Mouse (Mus musculus) CH12.LX (cell line): Measurements from ENCODE around the gene Bcor. TPM values are rescaled to one million over a fixed set of nuclear protein-coding genes. Genes with fewer than 3 reads are reported as not detected.
A peak's percentile ranks its signal among the peaks of the same experiment; 100 is the strongest.

Experiments
- DNase-seq: peaks from one replicate; pipeline ENCODE4 v3.0.0-alpha.2; 2013; ENCODE audit errors: extremely low read depth
- H3K27ac ChIP-seq: 2 replicates; pipeline ENCODE4 v1.5.1; 2012; ENCODE audit warnings: low read depth, mild to moderate bottlenecking, control low read depth, moderate library complexity; ENCODE audit not compliant: insufficient read depth
- H3K27me3 ChIP-seq: replicated peaks from 2 replicates; pipeline ENCODE3; 2012; ENCODE audit warnings: inconsistent platforms
- H3K36me3 ChIP-seq, 2 experiments: replicated peaks in 1 of 2; 2 replicates each; pipeline versions ENCODE3 to v1.6.1; 2012; ENCODE audit warnings: inconsistent platforms in 1 of 2, low read length in 1 of 2, mild to moderate bottlenecking in 1 of 2, mixed read lengths in 1 of 2, moderate library complexity in 1 of 2; ENCODE audit not compliant: control insufficient read depth in 1 of 2, insufficient read depth in 1 of 2
- H3K4me1 ChIP-seq, 2 experiments: 2 replicates each; pipeline ENCODE4 v1.6.1; 2012; ENCODE audit warnings: inconsistent platforms in 1 of 2, moderate library complexity in 1 of 2; ENCODE audit not compliant: insufficient read depth in 2 of 2, control insufficient read depth in 1 of 2
- H3K4me2 ChIP-seq: 2 replicates; pipeline ENCODE4 v1.6.1; 2012; ENCODE audit warnings: low read depth, mild to moderate bottlenecking, control low read depth; ENCODE audit not compliant: poor library complexity, insufficient read depth, severe bottlenecking
- H3K4me3 ChIP-seq, 3 experiments: fragments of 150-350 bp in 1 of 3; sonication (generic) in 1 of 3; replicated peaks in 1 of 3; 2 replicates each; pipeline versions ENCODE3 to v1.5.1; 2011 to 2012; ENCODE audit warnings: low read depth in 2 of 3, low read length in 2 of 3, mild to moderate bottlenecking in 2 of 3, moderate library complexity in 2 of 3, control low read depth in 1 of 3, improper control_type of control experiment in 1 of 3, inconsistent platforms in 1 of 3, mixed read lengths in 1 of 3; ENCODE audit not compliant: poor library complexity in 1 of 3
- H3K79me2 ChIP-seq: replicated peaks from 2 replicates; pipeline ENCODE4 v1.6.1; 2012; ENCODE audit warnings: mild to moderate bottlenecking, moderate library complexity; ENCODE audit not compliant: control insufficient read depth, poor library complexity, insufficient read depth, severe bottlenecking; ENCODE audit errors: extremely low read depth
- H3K9ac ChIP-seq: 2 replicates; pipeline ENCODE4 v1.6.1; 2012; ENCODE audit warnings: low read depth, mild to moderate bottlenecking, control low read depth, moderate library complexity; ENCODE audit not compliant: insufficient read depth
- H3K9me3 ChIP-seq: replicated peaks from 2 replicates; pipeline ENCODE3; 2012; ENCODE audit warnings: low read length, inconsistent platforms, mixed read lengths
- BHLHE40 ChIP-seq: IDR thresholded peaks from 2 replicates; pipeline ENCODE4 v1.6.1; 2011; ENCODE audit warnings: mild to moderate bottlenecking, low read depth, low read length, improper control_type of control experiment
- CHD1 ChIP-seq: IDR thresholded peaks from 2 replicates; pipeline ENCODE4 v1.6.1; 2012; ENCODE audit warnings: low read depth, low read length, improper control_type of control experiment, inconsistent platforms
- CHD2 ChIP-seq: IDR thresholded peaks from 2 replicates; pipeline ENCODE4 v1.6.1; 2011; ENCODE audit warnings: low read length, improper control_type of control experiment
- CTCF ChIP-seq, 2 experiments: IDR thresholded peaks in 1 of 2; conservative IDR thresholded peaks in 1 of 2; 2 replicates each; pipeline ENCODE4 v1.5.1; 2011 to 2012; ENCODE audit warnings: low read depth in 2 of 2, low read length in 2 of 2, improper control_type of control experiment in 1 of 2, inconsistent platforms in 1 of 2, mild to moderate bottlenecking in 1 of 2, moderate library complexity in 1 of 2
- E2F4 ChIP-seq: IDR thresholded peaks from 2 replicates; pipeline ENCODE4 v1.6.1; 2011; ENCODE audit warnings: low read depth, low read length, improper control_type of control experiment; ENCODE audit not compliant: insufficient replicate concordance
- ELF1 ChIP-seq: IDR thresholded peaks from 2 replicates; pipeline ENCODE4 v1.6.1; 2014; ENCODE audit warnings: low read depth, mild to moderate bottlenecking, inconsistent platforms, low read length, improper control_type of control experiment
- EP300 ChIP-seq: IDR thresholded peaks from 2 replicates; pipeline ENCODE4 v1.6.1; 2011; ENCODE audit warnings: low read length, improper control_type of control experiment
- ETS1 ChIP-seq: conservative IDR thresholded peaks from 2 replicates; pipeline ENCODE4 v1.6.1; 2012; ENCODE audit warnings: low read depth, mild to moderate bottlenecking, inconsistent platforms, low read length, improper control_type of control experiment, moderate library complexity
- IRF4 ChIP-seq: IDR thresholded peaks from 2 replicates; pipeline ENCODE4 v1.6.1; 2014; ENCODE audit warnings: low read depth, mild to moderate bottlenecking, inconsistent platforms, low read length, improper control_type of control experiment
- JUN ChIP-seq: IDR thresholded peaks from 2 replicates; pipeline ENCODE4 v1.6.1; 2011; ENCODE audit warnings: low read depth, mild to moderate bottlenecking, low read length, improper control_type of control experiment, moderate library complexity; ENCODE audit not compliant: insufficient read depth
- JUND ChIP-seq: conservative IDR thresholded peaks from 2 replicates; pipeline ENCODE4 v1.6.1; 2011; ENCODE audit warnings: low read depth, low read length, improper control_type of control experiment
- MAX ChIP-seq: IDR thresholded peaks from 2 replicates; pipeline ENCODE4 v1.6.1; 2011; ENCODE audit warnings: low read length, improper control_type of control experiment
- MAZ ChIP-seq: IDR thresholded peaks from 2 replicates; pipeline ENCODE4 v1.6.1; 2012; ENCODE audit warnings: low read depth, mild to moderate bottlenecking, inconsistent platforms, low read length, improper control_type of control experiment, moderate library complexity
- MEF2A ChIP-seq: IDR thresholded peaks from 2 replicates; pipeline ENCODE4 v1.6.1; 2014; ENCODE audit warnings: low read depth, mild to moderate bottlenecking, inconsistent platforms, low read length, improper control_type of control experiment, borderline replicate concordance
- MYC ChIP-seq: IDR thresholded peaks from 2 replicates; pipeline ENCODE4 v1.6.1; 2011; ENCODE audit warnings: low read depth, mild to moderate bottlenecking, improper control_type of control experiment, low read length
- PAX5 ChIP-seq: IDR thresholded peaks from 2 replicates; pipeline ENCODE4 v1.6.1; 2012; ENCODE audit warnings: low read length, inconsistent platforms, mixed read lengths
- POLR2A ChIP-seq: IDR thresholded peaks from 2 replicates; pipeline ENCODE4 v1.6.1; 2011; ENCODE audit warnings: low read depth, mild to moderate bottlenecking, improper control_type of control experiment, low read length
- POLR2AphosphoS2 ChIP-seq: IDR thresholded peaks from 2 replicates; pipeline ENCODE4 v1.6.1; 2011; ENCODE audit warnings: low read depth, low read length, improper control_type of control experiment
- RAD21 ChIP-seq: IDR thresholded peaks from 2 replicates; pipeline ENCODE4 v1.6.1; 2011; ENCODE audit warnings: low read depth, mild to moderate bottlenecking, low read length, improper control_type of control experiment, moderate library complexity
- RCOR1 ChIP-seq: conservative IDR thresholded peaks from 2 replicates; pipeline ENCODE4 v1.6.1; 2012; ENCODE audit warnings: low read depth, mild to moderate bottlenecking, inconsistent platforms, low read length, improper control_type of control experiment
- SIN3A ChIP-seq: IDR thresholded peaks from 2 replicates; pipeline ENCODE4 v1.6.1; 2012; ENCODE audit warnings: low read length, improper control_type of control experiment, inconsistent platforms
- SMC3 ChIP-seq: IDR thresholded peaks from 2 replicates; pipeline ENCODE4 v1.6.1; 2011; ENCODE audit warnings: low read depth, low read length, improper control_type of control experiment
- TBP ChIP-seq: conservative IDR thresholded peaks from 2 replicates; pipeline ENCODE4 v1.6.1; 2011; ENCODE audit warnings: low read depth, low read length, improper control_type of control experiment
- TCF12 ChIP-seq: IDR thresholded peaks from 2 replicates; pipeline ENCODE4 v1.6.1; 2014; ENCODE audit warnings: low read depth, mild to moderate bottlenecking, inconsistent platforms, low read length, improper control_type of control experiment
- USF2 ChIP-seq: conservative IDR thresholded peaks from 2 replicates; pipeline ENCODE4 v1.6.1; 2011; ENCODE audit warnings: low read depth, low read length, improper control_type of control experiment
- ZC3H11A ChIP-seq: IDR thresholded peaks from 2 replicates; pipeline ENCODE4 v1.6.1; 2012; ENCODE audit warnings: low read depth, mild to moderate bottlenecking, inconsistent platforms, low read length, improper control_type of control experiment
- ZKSCAN1 ChIP-seq: IDR thresholded peaks from 2 replicates; pipeline ENCODE4 v1.6.1; 2012; ENCODE audit warnings: low read depth, inconsistent platforms, low read length, improper control_type of control experiment, borderline replicate concordance
- ZMIZ1 ChIP-seq: IDR thresholded peaks from 2 replicates; pipeline ENCODE4 v1.6.1; 2012; ENCODE audit warnings: low read depth, mild to moderate bottlenecking, inconsistent platforms, low read length, improper control_type of control experiment
- ZNF384 ChIP-seq: IDR thresholded peaks from 2 replicates; pipeline ENCODE4 v1.6.1; 2012; ENCODE audit warnings: low read depth, low read length, improper control_type of control experiment, inconsistent platforms
- dilution Hi-C: fragments of 300-500 bp; cut with MboI; formaldehyde crosslinking; loops from 2 replicates; pipeline ENCODE4 v1.14.3; 2020; ENCODE audit warnings: low sequenced_read_pairs; ENCODE audit not compliant: extremely low pct_unique_long_range_greater_than_20kb, extremely low pct_ligation_motif_present
- in situ Hi-C: fragments of 300-500 bp; cut with MboI; formaldehyde crosslinking; loops from 3 replicates; pipeline ENCODE4 v1.14.3; 2019; ENCODE audit warnings: low sequenced_read_pairs, low pct_ligation_motif_present, low pct_unique_long_range_greater_than_20kb, mixed read lengths
- polyA plus RNA-seq: library from polyadenylated mRNA; unstranded; fragments of >175 nt; gene quantifications from 2 replicates; pipeline ENCODE4 v1.2.1, GENCODE M21; 2012; ENCODE audit warnings: low read depth; ENCODE audit not compliant: insufficient read length
- total RNA-seq, 2 experiments: library from RNA; depleted of rRNA; stranded (reverse); fragments of 300-350 nt in 1 of 2; fragments of >200 nt in 1 of 2; gene quantifications; 2 replicates each; pipeline ENCODE4 v1.2.3; 2012 to 2014

Gene Bcor
- total and polyA plus RNA-seq, 3 experiments, result 14.3 to 41.1 (median 33.8) TPM

GRCm38 (mm10) chrX:12133836-12134431 lies 26.2 kb downstream of the Bcor start:
- no peaks in the 10 kb centered on the region for H3K9me3 ChIP-seq
- H3K79me2 ChIP-seq, result no peaks in the 10 kb centered on the region
- in situ Hi-C loops (loop anchor here (10.0 kb wide), 1 partner anchor 119 kb away; no protein-coding TSS in a partner anchor), dilution Hi-C loops (no loop called here)
- H3K4me3 ChIP-seq, result peak overlapping the region; percentile 37 to 54 (median 44)
- peak overlapping the region; percentile 70 for H3K9ac ChIP-seq
- H3K4me2 ChIP-seq, result peak overlapping the region; percentile 55
- H3K4me1 ChIP-seq, result peaks cover 17 to 47% of the 10 kb centered on the region in 2 experiments
- TF ChIP-seq SIN3A, result no peak
- no peak for TF ChIP-seq MYC
- no peak for TF ChIP-seq CHD2
- TF ChIP-seq MAZ, result no peak
- TF ChIP-seq EP300, result no peak
- TF ChIP-seq RAD21, result no peak
- no peak for TF ChIP-seq CHD1
- TF ChIP-seq CTCF (conservative IDR thresholded peaks at IDR 0.05 in 1 of 2, IDR thresholded peaks at IDR 0.05 in 1 of 2; ENCODE audit: low read depth in 2 of 2, low read length in 2 of 2), result no peak
- no peak for TF ChIP-seq POLR2A
- TF ChIP-seq TCF12, result no peak
- TF ChIP-seq ZKSCAN1, result no peak
- TF ChIP-seq JUN, result no peak
- no peak for DNase-seq
- H3K36me3 ChIP-seq, result no peaks in the 10 kb centered on the region
- no peaks in the 10 kb centered on the region for H3K27me3 ChIP-seq
- peak overlapping the region; percentile 98 for H3K27ac ChIP-seq

- peak overlapping the region; percentile 98 for H3K27ac ChIP-seq
- no peaks in the 10 kb centered on the region for H3K79me2 ChIP-seq
- H3K36me3 ChIP-seq, result no peaks in the 10 kb centered on the region
- peaks cover 15 to 48% of the 10 kb centered on the region in 2 experiments for H3K4me1 ChIP-seq
- dilution Hi-C loops (no loop called here), in situ Hi-C loops (loop anchor here (10.0 kb wide), 1 partner anchor 119 kb away; no protein-coding TSS in a partner anchor)
- H3K4me2 ChIP-seq, result peak overlapping the region; percentile 55
- H3K9ac ChIP-seq, result peak overlapping the region; percentile 70
- no peak for DNase-seq
- no peaks in the 10 kb centered on the region for H3K27me3 ChIP-seq
- no peaks in the 10 kb centered on the region for H3K9me3 ChIP-seq
- H3K4me3 ChIP-seq, result peak overlapping the region; percentile 37 to 54 (median 44)
- no peak for TF ChIP-seq USF2
- no peak for TF ChIP-seq ZMIZ1
- TF ChIP-seq MYC, result no peak
- TF ChIP-seq ZC3H11A, result no peak
- no peak for TF ChIP-seq PAX5
- TF ChIP-seq RCOR1, result no peak
- TF ChIP-seq EP300, result 0 out of 2 replicates have a peak, but pooled peaks have one; percentile 31
- no peak for TF ChIP-seq TBP
- no peak for TF ChIP-seq POLR2AphosphoS2
- TF ChIP-seq JUN, result no peak
- no peak for TF ChIP-seq E2F4
- no peak for TF ChIP-seq MAX
- TF ChIP-seq CHD2, result peak; percentile 78
- TF ChIP-seq JUND, result no peak
- peak; percentile 21; the same call in 1 of the 2 replicates for TF ChIP-seq IRF4
- TF ChIP-seq SIN3A, result 0 out of 2 replicates have a peak, but pooled peaks have one; percentile 47
- TF ChIP-seq POLR2A, result no peak
- peak; percentile 76; the same call in 1 of the 2 replicates for TF ChIP-seq MEF2A
- peak; percentile 61 for TF ChIP-seq TCF12
- TF ChIP-seq CTCF (conservative IDR thresholded peaks at IDR 0.05 in 1 of 2, IDR thresholded peaks at IDR 0.05 in 1 of 2; ENCODE audit: low read depth in 2 of 2, low read length in 2 of 2), result no peak
- TF ChIP-seq ETS1, result peak; percentile 63
- TF ChIP-seq ELF1, result 0 out of 2 replicates have a peak, but pooled peaks have one; percentile 4
- no peak for TF ChIP-seq RAD21
- TF ChIP-seq ZNF384, result no peak
- peak; percentile 59 for TF ChIP-seq BHLHE40
- TF ChIP-seq SMC3, result peak; percentile 3; the same call in 1 of the 2 replicates
These were observed 26.8 kb downstream of the Bcor start for GRCm38 (mm10) chrX:12133178-12133835.
